Mouse (Mus musculus): Measurements from ENCODE around the gene Dio1. TPM values are rescaled to one million over a fixed set of nuclear protein-coding genes. Genes with fewer than 3 reads are reported as not detected.

Dio1 gene
- polyA plus RNA-seq, 2 experiments from 2014 or later, result not detected

- peak; percentile 73 for ATAC-seq
Observed at GRCm38 (mm10) chr4:107243365-107244333, 63.3 kb downstream of the Dio1 start.

Other genes starting within 250 kb of the Dio1 start
- 10 to 100 TPM; 46.4 to 48.2 TPM for gene Mrpl37, start 240.3 kb downstream of the Dio1 start, polyA plus RNA-seq (2017; shearing (Covaris generic))
- gene Cyb5rl, start 240.2 kb downstream of the Dio1 start, polyA plus RNA-seq (2017; shearing (Covaris generic)), result 10 to 100 TPM in 1 of 2 experiments, 1 to 10 TPM in 1; 7.1 to 15.3 TPM
- not detected for gene Cdcp2, start 210.3 kb downstream of the Dio1 start, polyA plus RNA-seq (2017; shearing (Covaris generic))
- gene Tmem59, start 128.8 kb downstream of the Dio1 start, polyA plus RNA-seq (2017; shearing (Covaris generic)), result 100 to 1,000 TPM; 439 to 478 TPM
- 10 to 100 TPM; 19.4 to 19.8 TPM for gene Tceanc2, start 128.1 kb downstream of the Dio1 start, polyA plus RNA-seq (2017; shearing (Covaris generic))
- gene Ldlrad1, start 98.0 kb downstream of the Dio1 start, polyA plus RNA-seq (2017; shearing (Covaris generic)), result under 1 TPM in 1 of 2 experiments, not detected in 1; 0.30 TPM
- 10 to 100 TPM; 17.8 to 22.9 TPM for gene Lrrc42, start 53.6 kb downstream of the Dio1 start, polyA plus RNA-seq (2017; shearing (Covaris generic))
- gene Hspb11, start 53.6 kb downstream of the Dio1 start, polyA plus RNA-seq (2017; shearing (Covaris generic)), result 10 to 100 TPM; 23.8 to 30.6 TPM
- 10 to 100 TPM; 90.0 to 98.0 TPM for gene Yipf1, start 7.2 kb upstream of the Dio1 start, polyA plus RNA-seq (2017; shearing (Covaris generic))
- gene Ndc1, start 60.6 kb upstream of the Dio1 start, polyA plus RNA-seq (2017; shearing (Covaris generic)), result 1 to 10 TPM; 3.8 to 5.3 TPM
- gene Glis1, start 127.4 kb upstream of the Dio1 start, polyA plus RNA-seq (2017; shearing (Covaris generic)), result not detected